Mouse (Mus musculus): ENCODE data around the gene Adat1. TPM values are rescaled to one million over a fixed set of nuclear protein-coding genes. Genes with fewer than 3 reads are reported as not detected.

Gene Adat1
- polyA plus RNA-seq, 1 experiment from 2014 or later: 8.5 TPM

- 80% methylated on average over 5 of the region's 5 CpGs for WGBS
- no peaks in the 10 kb centered on the region for H3K4me1 ChIP-seq
Measured at GRCm38 (mm10) chr8:111967246-111967870, 24.7 kb downstream of the Adat1 start.

GRCm38 (mm10) chr8:111964849-111965561, 27.1 kb downstream of the Adat1 start:
- 61% methylated on average over 7 of the region's 7 CpGs for WGBS
- Histone ChIP-seq H3K36me3 (0 out of 2 replicates have a peak, but pooled peaks cover 4% of the 10 kb centered on the region), H3K9me3 (no peaks in the 10 kb centered on the region), H3K4me3 (replicated peaks) (no peak overlapping the region), H3K4me1 (no peaks in the 10 kb centered on the region), H3K9ac (no peak overlapping the region), H3K4me2 (no peak overlapping the region), H3K27me3 (replicated peaks) (no peaks in the 10 kb centered on the region), H3K27ac (no peak overlapping the region)
- ATAC-seq (ENCODE audit: insufficient read depth, low FRiP score, low read depth): no peak

More at GRCm38 (mm10) chr8:111967246-111967870, 24.7 kb downstream of the Adat1 start:
- no peaks in the 10 kb centered on the region for H3K27me3 ChIP-seq (replicated peaks)
- H3K9ac ChIP-seq: no peak overlapping the region
- H3K4me2 ChIP-seq: no peak overlapping the region
- H3K4me3 ChIP-seq (replicated peaks): no peak overlapping the region
- H3K36me3 ChIP-seq: 0 out of 2 replicates have a peak, but pooled peaks cover 7% of the 10 kb centered on the region
- ATAC-seq (ENCODE audit: insufficient read depth, low FRiP score, low read depth): no peak
- H3K27ac ChIP-seq: no peak overlapping the region
- H3K9me3 ChIP-seq: no peaks in the 10 kb centered on the region

GRCm38 (mm10) chr8:111964351-111964750, 27.8 kb downstream of the Adat1 start:
- Histone ChIP-seq H3K4me2 (no peak overlapping the region), H3K9ac (no peak overlapping the region)

GRCm38 (mm10) chr8:111963546-111963945, 28.6 kb downstream of the Adat1 start:
- Histone ChIP-seq H3K9me3 (no peaks in the 10 kb centered on the region), H3K9ac (no peak overlapping the region), H3K27ac (no peak overlapping the region), H3K4me3 (replicated peaks) (no peak overlapping the region), H3K27me3 (replicated peaks) (no peaks in the 10 kb centered on the region), H3K4me2 (no peak overlapping the region), H3K36me3 (0 out of 2 replicates have a peak, but pooled peaks cover 4% of the 10 kb centered on the region), H3K4me1 (no peaks in the 10 kb centered on the region)
- WGBS: 88% methylated on average over 4 of the region's 4 CpGs
- no peak for ATAC-seq (ENCODE audit: insufficient read depth, low FRiP score, low read depth)

More at GRCm38 (mm10) chr8:111964351-111964750, 27.8 kb downstream of the Adat1 start:
- H3K36me3 ChIP-seq: 0 out of 2 replicates have a peak, but pooled peaks cover 4% of the 10 kb centered on the region
- H3K27ac ChIP-seq: no peak overlapping the region
- WGBS: 55% methylated on average over 5 of the region's 5 CpGs
- no peak overlapping the region for H3K4me3 ChIP-seq (replicated peaks)
- H3K9me3 ChIP-seq: no peaks in the 10 kb centered on the region
- no peak for ATAC-seq (ENCODE audit: insufficient read depth, low FRiP score, low read depth)
- no peaks in the 10 kb centered on the region for H3K27me3 ChIP-seq (replicated peaks)
- H3K4me1 ChIP-seq: no peaks in the 10 kb centered on the region

- WGBS: 77% methylated on average over 10 of the region's 10 CpGs
- Histone ChIP-seq H3K9me3 (no peaks in the 10 kb centered on the region), H3K9ac (no peak overlapping the region), H3K27me3 (replicated peaks) (no peaks in the 10 kb centered on the region), H3K36me3 (0 out of 2 replicates have a peak, but pooled peaks cover 4% of the 10 kb centered on the region), H3K4me1 (no peaks in the 10 kb centered on the region), H3K4me2 (no peak overlapping the region), H3K4me3 (replicated peaks) (no peak overlapping the region), H3K27ac (no peak overlapping the region)
- ATAC-seq (ENCODE audit: insufficient read depth, low FRiP score, low read depth): no peak
Measured at GRCm38 (mm10) chr8:111963091-111963490, 29.0 kb downstream of the Adat1 start.

- no peak overlapping the region for H3K27ac ChIP-seq
- no peak overlapping the region for H3K4me2 ChIP-seq
- WGBS: 78% methylated on average over 1 of the region's 1 CpGs
- no peak overlapping the region for H3K9ac ChIP-seq
- H3K4me1 ChIP-seq: no peaks in the 10 kb centered on the region
- ATAC-seq (ENCODE audit: insufficient read depth, low FRiP score, low read depth): no peak
- no peak overlapping the region for H3K4me3 ChIP-seq (replicated peaks)
- no peaks in the 10 kb centered on the region for H3K27me3 ChIP-seq (replicated peaks)
- no peaks in the 10 kb centered on the region for H3K36me3 ChIP-seq
- no peaks in the 10 kb centered on the region for H3K9me3 ChIP-seq
Measured at GRCm38 (mm10) chr8:111962589-111962988, 29.5 kb downstream of the Adat1 start.

- no peaks in the 10 kb centered on the region for H3K4me1 ChIP-seq
- H3K27me3 ChIP-seq (replicated peaks): no peaks in the 10 kb centered on the region
- no peak overlapping the region for H3K27ac ChIP-seq
- H3K36me3 ChIP-seq: peaks cover 7% of the 10 kb centered on the region; the same call in 1 of the 2 replicates
- no peaks in the 10 kb centered on the region for H3K9me3 ChIP-seq
- H3K4me3 ChIP-seq (replicated peaks): no peak overlapping the region
- 71% methylated on average over 3 of the region's 3 CpGs for WGBS
- H3K4me2 ChIP-seq: no peak overlapping the region
- ATAC-seq (ENCODE audit: insufficient read depth, low FRiP score, low read depth): no peak
- no peak overlapping the region for H3K9ac ChIP-seq
Measured at GRCm38 (mm10) chr8:111961330-111961729, 30.8 kb downstream of the Adat1 start.

DNA sequence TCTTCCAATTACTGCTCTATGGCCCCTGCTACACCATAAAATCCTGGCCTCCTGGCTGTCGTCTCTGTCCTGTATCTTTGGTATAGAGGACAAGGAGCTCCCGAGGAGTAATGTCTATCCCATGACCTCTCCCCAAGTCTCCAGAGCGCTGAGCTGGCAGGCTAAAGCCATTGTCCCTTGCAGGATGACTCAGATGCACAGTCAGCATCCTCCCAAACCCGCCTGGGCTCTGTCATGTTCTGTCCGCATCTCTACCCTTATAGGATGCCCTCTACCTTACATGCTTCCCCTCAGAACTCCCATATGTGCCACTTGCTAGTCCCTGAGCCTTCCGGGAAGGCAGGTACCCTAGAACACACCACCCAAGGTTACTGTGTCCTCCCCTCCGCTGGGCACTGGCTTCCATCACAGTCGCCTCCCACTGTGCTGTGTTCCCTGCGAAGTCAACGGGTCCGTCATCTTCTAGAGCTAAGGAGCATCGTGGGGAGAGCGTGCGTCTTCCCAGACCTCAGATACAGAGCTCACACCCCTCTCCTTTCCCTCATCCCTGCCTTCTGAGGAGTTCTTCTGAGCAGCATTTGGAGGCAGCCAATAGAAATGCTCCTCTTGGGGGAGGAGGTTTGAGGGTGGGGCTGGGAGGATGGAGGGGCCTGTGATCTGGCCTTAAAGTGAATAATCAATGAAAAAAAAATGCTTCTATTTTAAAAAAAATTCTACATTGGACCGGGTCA, 31.3 kb downstream of the Adat1 start:
- Histone ChIP-seq H3K9me3 (no peaks in the 10 kb centered on the region), H3K4me2 (no peak overlapping the region), H3K9ac (no peak overlapping the region), H3K4me1 (no peaks in the 10 kb centered on the region), H3K4me3 (replicated peaks) (no peak overlapping the region), H3K27me3 (replicated peaks) (no peaks in the 10 kb centered on the region), H3K27ac (no peak overlapping the region), H3K36me3 (peaks cover 7% of the 10 kb centered on the region; the same call in 1 of the 2 replicates)
- ATAC-seq (ENCODE audit: insufficient read depth, low FRiP score, low read depth): no peak
- 70% methylated on average over 15 of the region's 15 CpGs for WGBS

GRCm38 (mm10) chr8:111957231-111957630, 34.9 kb downstream of the Adat1 start:
- Histone ChIP-seq H3K9ac (no peak overlapping the region), H3K27ac (no peak overlapping the region), H3K27me3 (replicated peaks) (no peaks in the 10 kb centered on the region), H3K4me2 (no peak overlapping the region), H3K9me3 (no peaks in the 10 kb centered on the region), H3K36me3 (peaks cover 21% of the 10 kb centered on the region), H3K4me1 (no peaks in the 10 kb centered on the region), H3K4me3 (replicated peaks) (no peak overlapping the region)
- WGBS: 91% methylated on average over 2 of the region's 2 CpGs
- no peak for ATAC-seq (ENCODE audit: insufficient read depth, low FRiP score, low read depth)

- WGBS: 81% methylated on average over 5 of the region's 5 CpGs
- H3K9ac ChIP-seq: no peak overlapping the region
- no peaks in the 10 kb centered on the region for H3K4me1 ChIP-seq
- no peak overlapping the region for H3K4me3 ChIP-seq (replicated peaks)
- H3K27me3 ChIP-seq (replicated peaks): no peaks in the 10 kb centered on the region
- peaks cover 26% of the 10 kb centered on the region for H3K36me3 ChIP-seq
- ATAC-seq (ENCODE audit: insufficient read depth, low FRiP score, low read depth): no peak
- H3K4me2 ChIP-seq: no peak overlapping the region
- H3K9me3 ChIP-seq: no peaks in the 10 kb centered on the region
- no peak overlapping the region for H3K27ac ChIP-seq
Measured at GRCm38 (mm10) chr8:111955879-111956278, 36.2 kb downstream of the Adat1 start.

DNA sequence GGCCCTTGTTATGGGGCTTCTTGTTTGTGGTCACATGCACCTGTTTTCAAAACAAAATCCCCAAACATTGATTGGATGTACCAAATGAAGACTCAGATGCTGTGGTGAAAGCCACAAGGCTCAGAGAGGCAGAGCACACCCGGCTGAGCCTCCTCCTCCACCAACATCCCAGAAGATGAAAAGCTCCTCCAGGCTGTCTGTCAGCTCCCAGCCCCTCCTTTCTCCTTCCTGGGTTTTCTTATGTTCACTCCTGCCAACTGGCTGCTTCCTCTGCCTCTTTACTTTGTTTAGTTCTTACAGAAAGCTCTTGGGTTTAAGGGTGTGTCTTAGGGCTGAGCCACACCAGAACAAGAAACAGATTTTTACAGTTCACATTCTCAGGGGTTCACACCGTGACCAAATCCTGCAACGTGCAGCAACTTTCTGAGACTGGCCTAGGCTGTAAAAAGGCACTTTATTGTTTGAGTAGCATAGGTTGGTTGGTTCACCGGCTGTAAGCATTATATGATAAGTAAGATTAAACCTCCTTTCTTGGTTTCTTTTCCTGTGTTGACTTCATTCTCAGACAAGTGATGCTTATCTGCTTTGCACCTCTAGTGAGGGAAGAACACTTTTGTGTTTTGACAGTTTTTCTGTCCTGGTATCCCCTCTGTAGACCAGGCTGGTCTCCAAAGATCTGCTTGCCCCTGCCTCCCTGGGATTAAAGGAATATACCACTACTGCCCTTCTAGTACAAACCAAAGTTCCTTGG, 37.1 kb downstream of the Adat1 start:
- no peaks in the 10 kb centered on the region for H3K27me3 ChIP-seq (replicated peaks)
- H3K9ac ChIP-seq: no peak overlapping the region
- no peaks in the 10 kb centered on the region for H3K9me3 ChIP-seq
- H3K4me3 ChIP-seq (replicated peaks): no peak overlapping the region
- WGBS: 74% methylated on average over 4 of the region's 4 CpGs
- no peaks in the 10 kb centered on the region for H3K4me1 ChIP-seq
- no peak overlapping the region for H3K27ac ChIP-seq
- peaks cover 26% of the 10 kb centered on the region for H3K36me3 ChIP-seq
- H3K4me2 ChIP-seq: no peak overlapping the region
- no peak for ATAC-seq (ENCODE audit: insufficient read depth, low FRiP score, low read depth)

Measured in stomach, embryonic 15.5 days (tissue).